In genomic region chr2:57917721-57918120, GRCm38 (mm10) we compare ENCODE assay signal across 13 mouse cellular contexts.
"Had no signal": no experiment of that assay in that cellular context is flagged by ENCODE, and none has a peak within 500 bp of the region (broad histone marks: within the 10 kb centered on the region; RNA-seq: fewer than 3 reads in every experiment).

No protein-coding gene starts in this region.

- DNase-seq: cerebellum, adult 8-10 months; cerebellum, adult 9-10 months; cerebellum, postnatal 36 days; embryo, embryonic 11 days; forebrain, postnatal 0 days; gastrocnemius, adult 2 months; gastrocnemius, postnatal 10 days; gastrocnemius, postnatal 14 days; gastrocnemius, postnatal 25 days; gastrocnemius, postnatal 36 days; heart, adult 11 months; heart, adult 18-20 months; heart, adult 2 months had no signal
